Comparison of ENCODE assay signal across 12 mouse cellular contexts in the genomic region with DNA sequence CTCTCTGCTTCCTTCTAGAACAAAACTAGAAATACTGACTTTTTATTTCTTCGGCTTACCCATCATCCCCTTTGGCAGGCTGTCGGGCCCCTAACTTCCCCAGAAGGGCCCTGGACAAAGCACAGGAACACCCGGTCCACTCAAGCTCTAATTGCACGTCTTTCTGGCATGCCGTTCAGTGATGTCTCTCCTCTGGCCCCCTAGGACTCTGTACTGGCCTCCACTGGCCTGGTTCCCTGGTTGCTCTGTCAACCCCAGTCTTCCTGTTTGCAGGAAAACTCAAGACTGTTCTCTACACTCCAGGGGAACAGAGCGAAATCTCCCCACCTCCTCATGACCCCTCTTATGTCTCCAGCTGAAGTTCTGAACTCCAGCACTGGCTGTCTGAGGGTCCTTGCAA. TPM values are rescaled to one million over a fixed set of nuclear protein-coding genes. Genes with fewer than 3 reads are reported as not detected.
A peak's percentile ranks its signal among the peaks of the same experiment; 100 is the strongest.
DNase-seq lines count a peak whose midpoint lies in the region; ATAC-seq and TF ChIP-seq lines count a peak whose summit lies in the region.
"Had no signal": no experiment of that assay in that cellular context is flagged by ENCODE, and none has a peak within 500 bp of the region (broad histone marks: within the 10 kb centered on the region; RNA-seq: fewer than 3 reads in every experiment).

No protein-coding gene starts in this region.

- TF ChIP-seq POLR2A in kidney, adult 2 months (IDR thresholded peaks at IDR 0.05; ENCODE audit: low read depth, low read length): no peak

- 0 out of 2 replicates have a peak overlapping the region, but pooled peaks have one; percentile 3 for H3K4me2 ChIP-seq in kidney, embryonic 15.5 days
- H3K4me2 ChIP-seq in embryonic facial prominence, embryonic 15.5 days (replicated peaks): no peak overlapping the region
- H3K4me2 ChIP-seq in midbrain, embryonic 13.5 days (replicated peaks): peak overlapping the region; percentile 59

- H3K9me3 ChIP-seq in kidney, embryonic 15.5 days (replicated peaks): no peaks in the 10 kb centered on the region
- H3K9me3 ChIP-seq in embryonic facial prominence, embryonic 15.5 days (replicated peaks): no peaks in the 10 kb centered on the region
- no peaks in the 10 kb centered on the region for H3K9me3 ChIP-seq in midbrain, embryonic 13.5 days

- peak overlapping the region; percentile 60; the same call in 1 of the 2 replicates for H3K27ac ChIP-seq in kidney, embryonic 15.5 days
- H3K27ac ChIP-seq in kidney, adult 2 months (ENCODE audit: insufficient read depth, low read depth, low read length): no peak overlapping the region
- peak overlapping the region; percentile 89 for H3K27ac ChIP-seq in embryonic facial prominence, embryonic 15.5 days (replicated peaks)
- peak overlapping the region; percentile 90 for H3K27ac ChIP-seq in midbrain, embryonic 13.5 days

- no peak for ATAC-seq in kidney, embryonic 15.5 days (replicated peaks; ENCODE audit: low FRiP score)
- ATAC-seq in embryonic facial prominence, embryonic 15.5 days (ENCODE audit: insufficient number of reproducible peaks, low FRiP score, low TSS enrichment, low read depth): no peak
- no peak for ATAC-seq in midbrain, embryonic 13.5 days

- WGBS in kidney, embryonic 15.5 days: 43% methylated on average over 6 of the region's 6 CpGs
- 61% methylated on average over 6 of the region's 6 CpGs for whole genome bisulfite sequencing in kidney, adult 2 months
- WGBS in embryonic facial prominence, embryonic 15.5 days: 35% methylated on average over 6 of the region's 6 CpGs
- WGBS in midbrain, embryonic 13.5 days: 19% methylated on average over 6 of the region's 6 CpGs

- no peak for TF ChIP-seq CTCF in kidney, adult 2 months (conservative IDR thresholded peaks at IDR 0.05; ENCODE audit: insufficient read depth, insufficient read length, low read depth, low read length)

- no peak overlapping the region for H3K9ac ChIP-seq in kidney, embryonic 15.5 days
- no peak overlapping the region for H3K9ac ChIP-seq in embryonic facial prominence, embryonic 15.5 days
- H3K9ac ChIP-seq in midbrain, embryonic 13.5 days (replicated peaks): peak overlapping the region; percentile 37; the same call in 1 of the 2 replicates

- DNase-seq in kidney, adult 2 months: no peak
- DNase-seq in gastrocnemius, postnatal 25 days: peak; percentile 41
- no peak for DNase-seq in right cerebral cortex, postnatal 10 days (ENCODE audit: low spot score in 2 of 2)
- no peak for DNase-seq in cerebellum, adult 9-10 months
- no peak for DNase-seq in urinary bladder, postnatal 10 days (ENCODE audit: low spot score)
- DNase-seq: adrenal gland, postnatal 10 days; kidney, postnatal 36 days; lung, postnatal 14 days; thymus, postnatal 4 days had no signal

- no peaks in the 10 kb centered on the region for H3K36me3 ChIP-seq in kidney, embryonic 15.5 days
- H3K36me3 ChIP-seq in kidney, adult 2 months (ENCODE audit: control insufficient read depth, insufficient read depth, low read length): no peaks in the 10 kb centered on the region
- no peaks in the 10 kb centered on the region for H3K36me3 ChIP-seq in embryonic facial prominence, embryonic 15.5 days
- H3K36me3 ChIP-seq in midbrain, embryonic 13.5 days: no peaks in the 10 kb centered on the region

- H3K27me3 ChIP-seq in kidney, embryonic 15.5 days: no peaks in the 10 kb centered on the region
- no peaks in the 10 kb centered on the region for H3K27me3 ChIP-seq in kidney, adult 2 months (replicated peaks; ENCODE audit: control insufficient read depth, insufficient read depth, low read length)
- H3K27me3 ChIP-seq in embryonic facial prominence, embryonic 15.5 days: no peaks in the 10 kb centered on the region
- no peaks in the 10 kb centered on the region for H3K27me3 ChIP-seq in midbrain, embryonic 13.5 days

- no peak overlapping the region for H3K4me3 ChIP-seq in kidney, embryonic 15.5 days (replicated peaks)
- no peak overlapping the region for H3K4me3 ChIP-seq in kidney, adult 2 months (ENCODE audit: insufficient read depth, low read depth, low read length)
- H3K4me3 ChIP-seq in embryonic facial prominence, embryonic 15.5 days (replicated peaks): no peak overlapping the region
- no peak overlapping the region for H3K4me3 ChIP-seq in midbrain, embryonic 13.5 days (replicated peaks)

- peaks cover 37% of the 10 kb centered on the region for H3K4me1 ChIP-seq in kidney, embryonic 15.5 days
- H3K4me1 ChIP-seq in kidney, adult 2 months (ENCODE audit: control insufficient read depth, insufficient read depth, low read length): no peaks in the 10 kb centered on the region
- H3K4me1 ChIP-seq in embryonic facial prominence, embryonic 15.5 days: peaks cover 56% of the 10 kb centered on the region
- H3K4me1 ChIP-seq in midbrain, embryonic 13.5 days (replicated peaks): peaks cover 52% of the 10 kb centered on the region

RNA-seq across cellular contexts. Expression of a gene that starts 7.9 kb away (rescaled TPM):
- polyA plus RNA-seq in kidney, embryonic 15.5 days (2015; fragmentation: Nextera tagmentation; extraction: Ambion mirVana): 0.40 and 0.66 TPM in 2 replicates
- not detected in 2 replicates for polyA plus RNA-seq in kidney, adult 2 months (2012; rRNA removed)
- polyA plus RNA-seq in embryonic facial prominence, embryonic 15.5 days (2015; fragmentation: Nextera tagmentation; extraction: Ambion mirVana): 0.43 and 1.3 TPM in 2 replicates
- not detected for total RNA-seq in gastrocnemius, postnatal 25 days (2021)
- polyA plus RNA-seq in midbrain, embryonic 13.5 days (2015; fragmentation: Nextera tagmentation; extraction: Ambion mirVana): 0.10 TPM in 1 of 2 replicates, not detected in the other
- total RNA-seq: adrenal gland, postnatal 10 days had no signal

RNA-seq across cellular contexts. Expression of a gene that starts 20.3 kb away (rescaled TPM):
- 1.8 and 3.0 TPM in 2 replicates for polyA plus RNA-seq in kidney, embryonic 15.5 days (2015; fragmentation: Nextera tagmentation; extraction: Ambion mirVana)
- polyA plus RNA-seq in kidney, adult 2 months (2012; rRNA removed): 0.11 TPM in 1 of 2 replicates, not detected in the other
- 0.98 and 1.2 TPM in 2 replicates for polyA plus RNA-seq in embryonic facial prominence, embryonic 15.5 days (2015; fragmentation: Nextera tagmentation; extraction: Ambion mirVana)
- total RNA-seq in gastrocnemius, postnatal 25 days (2021): not detected
- polyA plus RNA-seq in midbrain, embryonic 13.5 days (2015; fragmentation: Nextera tagmentation; extraction: Ambion mirVana): 0.63 and 0.79 TPM in 2 replicates

RNA-seq across cellular contexts. Expression of a gene that starts 50.6 kb away (rescaled TPM):
- polyA plus RNA-seq in kidney, embryonic 15.5 days (2015; fragmentation: Nextera tagmentation; extraction: Ambion mirVana): 0.18 and 0.37 TPM in 2 replicates
- polyA plus RNA-seq in kidney, adult 2 months (2012; rRNA removed): not detected in 2 replicates
- 5.1 and 6.3 TPM in 2 replicates for polyA plus RNA-seq in embryonic facial prominence, embryonic 15.5 days (2015; fragmentation: Nextera tagmentation; extraction: Ambion mirVana)
- not detected for total RNA-seq in gastrocnemius, postnatal 25 days (2021)
- 2.4 and 2.5 TPM in 2 replicates for polyA plus RNA-seq in midbrain, embryonic 13.5 days (2015; fragmentation: Nextera tagmentation; extraction: Ambion mirVana)
